Comparison of ENCODE assay signal across 14 mouse cellular contexts in genomic region chr2:57459901-57460300, GRCm38 (mm10).
"Had no signal": no experiment of that assay in that cellular context is flagged by ENCODE, and none has a peak within 500 bp of the region (broad histone marks: within the 10 kb centered on the region; RNA-seq: fewer than 3 reads in every experiment).

No protein-coding gene starts in this region.

- H3K9me3 ChIP-seq: limb, embryonic 13.5 days; midbrain, embryonic 12.5 days; neural tube, embryonic 13.5 days had no signal

- H3K27ac ChIP-seq: limb, embryonic 13.5 days; liver, embryonic 14.5 days; midbrain, embryonic 12.5 days; neural tube, embryonic 13.5 days; stomach, postnatal 0 days had no signal

- ATAC-seq: midbrain, embryonic 16.5 days had no signal

- H3K4me3 ChIP-seq: limb, embryonic 13.5 days; midbrain, embryonic 12.5 days; neural tube, embryonic 13.5 days had no signal

- H3K4me1 ChIP-seq: limb, embryonic 13.5 days; midbrain, embryonic 12.5 days; neural tube, embryonic 13.5 days had no signal

- DNase-seq: kidney, adult 11 months; kidney, postnatal 10 days; kidney, postnatal 4 days; left cerebral cortex, postnatal 4 days; lung, adult 18-20 months; right cerebral cortex, postnatal 14 days; thymus, adult 18-20 months; thymus, postnatal 14 days had no signal

- H3K27me3 ChIP-seq: limb, embryonic 13.5 days; midbrain, embryonic 12.5 days; neural tube, embryonic 13.5 days had no signal

- H3K9ac ChIP-seq: limb, embryonic 13.5 days; liver, embryonic 14.5 days; midbrain, embryonic 12.5 days; neural tube, embryonic 13.5 days had no signal

- H3K4me2 ChIP-seq: limb, embryonic 13.5 days; midbrain, embryonic 12.5 days; neural tube, embryonic 13.5 days had no signal

- H3K36me3 ChIP-seq: limb, embryonic 13.5 days; midbrain, embryonic 12.5 days; neural tube, embryonic 13.5 days had no signal
